Mouse (Mus musculus) cortical plate, adult 2 months (tissue): ENCODE data around the gene Myof.

Experiments
- CTCF ChIP-seq: fragments of 200-500 bp; IDR thresholded peaks from 2 replicates; pipeline ENCODE4 v1.5.1; 2011; ENCODE audit warnings: mild to moderate bottlenecking, control low read depth, low read length; ENCODE audit not compliant: insufficient read depth; ENCODE audit errors: extremely low read depth
- POLR2A ChIP-seq: fragments of 200-500 bp; IDR thresholded peaks from 2 replicates; pipeline ENCODE4 v1.6.1; 2011; ENCODE audit warnings: mild to moderate bottlenecking, low read length, control low read depth; ENCODE audit not compliant: insufficient read depth; ENCODE audit errors: extremely low read depth

- no peak for TF ChIP-seq CTCF
- TF ChIP-seq POLR2A = no peak
Observed at GRCm38 (mm10) chr19:38075051-38075450, 31.7 kb upstream of the Myof start.
